Mouse (Mus musculus): ENCODE results near the gene Snx3. TPM values are rescaled to one million over a fixed set of nuclear protein-coding genes. Genes with fewer than 3 reads are reported as not detected.

Gene Snx3
- polyA plus RNA-seq, 1 experiment = 221 TPM

- no peak for TF ChIP-seq CTCF (IDR thresholded peaks at IDR 0.05; ENCODE audit: borderline replicate concordance, insufficient read depth, low read length)
- 0 out of 2 replicates have a peak, but pooled peaks have one; percentile 26 for TF ChIP-seq POLR2A (IDR thresholded peaks at IDR 0.05; ENCODE audit: low read depth, low read length)
- Histone ChIP-seq H3K4me3 (ENCODE audit: insufficient read depth, low read length) (peak overlapping the region; percentile 83), H3K4me1 (ENCODE audit: control insufficient read depth, insufficient read depth, low read length) (peaks cover 2% of the 10 kb centered on the region; the same call in 1 of the 2 replicates), H3K27ac (ENCODE audit: insufficient read depth, low read length) (peak overlapping the region; percentile 78)
Observed at GRCm38 (mm10) chr10:42477550-42478340, 24.1 kb upstream of the Snx3 start.

- TF ChIP-seq CTCF (IDR thresholded peaks at IDR 0.05; ENCODE audit: borderline replicate concordance, insufficient read depth, low read length) (no peak), POLR2A (IDR thresholded peaks at IDR 0.05; ENCODE audit: low read depth, low read length) (peak; percentile 74)
- H3K27ac ChIP-seq (ENCODE audit: insufficient read depth, low read length) = peak within 1 kb of the TSS; percentile 78
- peak within 1 kb of the TSS; percentile 83 for H3K4me3 ChIP-seq (ENCODE audit: insufficient read depth, low read length)
- peaks cover 2% of the 10 kb centered on the region; the same call in 1 of the 2 replicates for H3K4me1 ChIP-seq (ENCODE audit: control insufficient read depth, insufficient read depth, low read length)
Observed at GRCm38 (mm10) chr10:42478341-42478720, 23.5 kb upstream of the Snx3 start, which contains the start of gene Afg1l. TSS of gene Afg1l (minus strand) at chr10:42478565.

- no peak overlapping the region for H3K27ac ChIP-seq (ENCODE audit: insufficient read depth, low read length)
- no peak for TF ChIP-seq POLR2A (IDR thresholded peaks at IDR 0.05; ENCODE audit: low read depth, low read length)
- no peak for TF ChIP-seq CTCF (IDR thresholded peaks at IDR 0.05; ENCODE audit: borderline replicate concordance, insufficient read depth, low read length)
- H3K4me1 ChIP-seq (ENCODE audit: control insufficient read depth, insufficient read depth, low read length) = peaks cover 2% of the 10 kb centered on the region; the same call in 1 of the 2 replicates
- no peak overlapping the region for H3K4me3 ChIP-seq (ENCODE audit: insufficient read depth, low read length)
Observed at GRCm38 (mm10) chr10:42480719-42481118, 21.1 kb upstream of the Snx3 start.

- TF ChIP-seq CTCF (IDR thresholded peaks at IDR 0.05; ENCODE audit: borderline replicate concordance, insufficient read depth, low read length) = no peak
- Histone ChIP-seq H3K4me3 (ENCODE audit: insufficient read depth, low read length) (no peak overlapping the region), H3K4me1 (ENCODE audit: control insufficient read depth, insufficient read depth, low read length) (peaks cover 2% of the 10 kb centered on the region; the same call in 1 of the 2 replicates), H3K27ac (ENCODE audit: insufficient read depth, low read length) (no peak overlapping the region)
Observed at GRCm38 (mm10) chr10:42488606-42489296, 13.1 kb upstream of the Snx3 start.

GRCm38 (mm10) chr10:42491158-42491557, 10.7 kb upstream of the Snx3 start:
- Histone ChIP-seq H3K27ac (ENCODE audit: insufficient read depth, low read length) (no peak overlapping the region), H3K4me3 (ENCODE audit: insufficient read depth, low read length) (no peak overlapping the region), H3K4me1 (ENCODE audit: control insufficient read depth, insufficient read depth, low read length) (peaks cover 2% of the 10 kb centered on the region; the same call in 1 of the 2 replicates)
- TF ChIP-seq CTCF (IDR thresholded peaks at IDR 0.05; ENCODE audit: borderline replicate concordance, insufficient read depth, low read length) = no peak
- no peak for TF ChIP-seq POLR2A (IDR thresholded peaks at IDR 0.05; ENCODE audit: low read depth, low read length)

- peaks cover 2% of the 10 kb centered on the region; the same call in 1 of the 2 replicates for H3K4me1 ChIP-seq (ENCODE audit: control insufficient read depth, insufficient read depth, low read length)
- no peak overlapping the region for H3K4me3 ChIP-seq (ENCODE audit: insufficient read depth, low read length)
- TF ChIP-seq CTCF (IDR thresholded peaks at IDR 0.05; ENCODE audit: borderline replicate concordance, insufficient read depth, low read length) (no peak), POLR2A (IDR thresholded peaks at IDR 0.05; ENCODE audit: low read depth, low read length) (no peak)
- no peak overlapping the region for H3K27ac ChIP-seq (ENCODE audit: insufficient read depth, low read length)
Observed at GRCm38 (mm10) chr10:42492027-42492771, 9.6 kb upstream of the Snx3 start.

GRCm38 (mm10) chr10:42493000-42493399, 8.8 kb upstream of the Snx3 start:
- H3K4me3 ChIP-seq (ENCODE audit: insufficient read depth, low read length) = no peak overlapping the region
- TF ChIP-seq CTCF (IDR thresholded peaks at IDR 0.05; ENCODE audit: borderline replicate concordance, insufficient read depth, low read length) (no peak), POLR2A (IDR thresholded peaks at IDR 0.05; ENCODE audit: low read depth, low read length) (no peak)
- no peak overlapping the region for H3K27ac ChIP-seq (ENCODE audit: insufficient read depth, low read length)
- peaks cover 2% of the 10 kb centered on the region; the same call in 1 of the 2 replicates for H3K4me1 ChIP-seq (ENCODE audit: control insufficient read depth, insufficient read depth, low read length)

GRCm38 (mm10) chr10:42500611-42501010, 1.2 kb upstream of the Snx3 start:
- Histone ChIP-seq H3K4me1 (ENCODE audit: control insufficient read depth, insufficient read depth, low read length) (no peaks in the 10 kb centered on the region), H3K27ac (ENCODE audit: insufficient read depth, low read length) (no peak overlapping the region), H3K4me3 (ENCODE audit: insufficient read depth, low read length) (no peak overlapping the region)
- no peak for TF ChIP-seq CTCF (IDR thresholded peaks at IDR 0.05; ENCODE audit: borderline replicate concordance, insufficient read depth, low read length)
- TF ChIP-seq POLR2A (IDR thresholded peaks at IDR 0.05; ENCODE audit: low read depth, low read length) = no peak

GRCm38 (mm10) chr10:42501161-42501560, 669 bp upstream of the Snx3 start:
- no peaks in the 10 kb centered on the region for H3K4me1 ChIP-seq (ENCODE audit: control insufficient read depth, insufficient read depth, low read length)
- H3K4me3 ChIP-seq (ENCODE audit: insufficient read depth, low read length) = no peak overlapping the region
- peak overlapping the region; percentile 58 for H3K27ac ChIP-seq (ENCODE audit: insufficient read depth, low read length)
- no peak for TF ChIP-seq POLR2A (IDR thresholded peaks at IDR 0.05; ENCODE audit: low read depth, low read length)
- TF ChIP-seq CTCF (IDR thresholded peaks at IDR 0.05; ENCODE audit: borderline replicate concordance, insufficient read depth, low read length) = no peak

Measured in embryonic fibroblast, embryonic 13.5 days (primary cell).